Mouse (Mus musculus) C3H10T1/2 (cell line): Measurements from ENCODE around the gene Ptch1. TPM values are rescaled to one million over a fixed set of nuclear protein-coding genes. Genes with fewer than 3 reads are reported as not detected.

Source experiments
- polyA plus RNA-seq, 2 experiments: library from polyadenylated mRNA; unstranded; fragments of >200 nt; fragmentation: generic; extraction: Trizol; gene quantifications; one replicate each; pipeline ENCODE4 v1.2.1; 2012; ENCODE audit warnings: missing spikeins in 2 of 2

Ptch1 gene
- 1 to 10 TPM in 1 of 2 experiments, under 1 TPM in 1; 0.33 to 2.3 TPM for polyA plus RNA-seq

DNA sequence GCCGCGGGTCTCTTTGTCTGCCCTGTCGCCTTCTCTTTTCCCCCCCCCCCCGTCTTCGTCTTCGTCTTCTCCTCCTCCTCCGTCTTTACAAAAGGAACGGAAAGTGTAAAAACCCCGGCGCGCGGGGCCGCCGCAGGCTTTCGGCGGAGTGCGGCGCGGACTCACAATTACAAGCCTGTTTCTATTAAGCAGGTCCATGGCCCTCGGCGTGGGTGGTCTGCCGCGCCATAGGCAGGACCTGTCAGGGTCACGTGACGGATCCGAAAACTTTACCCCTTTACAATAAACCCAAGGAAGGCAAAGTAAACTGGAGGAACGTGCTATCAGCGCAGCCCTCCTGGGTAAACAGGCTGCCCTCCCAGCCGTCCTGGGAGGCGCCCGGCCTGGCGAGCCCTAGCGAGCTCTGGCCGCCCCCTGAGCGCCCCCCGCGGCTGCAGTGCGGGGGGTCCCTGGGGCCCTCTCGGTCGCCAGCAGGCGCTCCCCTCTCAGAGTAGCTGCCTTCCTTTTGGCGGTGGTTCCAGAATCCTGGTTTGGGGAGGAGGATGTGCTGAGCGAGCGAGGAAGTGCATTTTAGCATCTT, at the start of gene Ptch1:
Gene Ptch1, minus strand, starts transcription at position 343 of the 580 bp plus-strand sequence.

DNA sequence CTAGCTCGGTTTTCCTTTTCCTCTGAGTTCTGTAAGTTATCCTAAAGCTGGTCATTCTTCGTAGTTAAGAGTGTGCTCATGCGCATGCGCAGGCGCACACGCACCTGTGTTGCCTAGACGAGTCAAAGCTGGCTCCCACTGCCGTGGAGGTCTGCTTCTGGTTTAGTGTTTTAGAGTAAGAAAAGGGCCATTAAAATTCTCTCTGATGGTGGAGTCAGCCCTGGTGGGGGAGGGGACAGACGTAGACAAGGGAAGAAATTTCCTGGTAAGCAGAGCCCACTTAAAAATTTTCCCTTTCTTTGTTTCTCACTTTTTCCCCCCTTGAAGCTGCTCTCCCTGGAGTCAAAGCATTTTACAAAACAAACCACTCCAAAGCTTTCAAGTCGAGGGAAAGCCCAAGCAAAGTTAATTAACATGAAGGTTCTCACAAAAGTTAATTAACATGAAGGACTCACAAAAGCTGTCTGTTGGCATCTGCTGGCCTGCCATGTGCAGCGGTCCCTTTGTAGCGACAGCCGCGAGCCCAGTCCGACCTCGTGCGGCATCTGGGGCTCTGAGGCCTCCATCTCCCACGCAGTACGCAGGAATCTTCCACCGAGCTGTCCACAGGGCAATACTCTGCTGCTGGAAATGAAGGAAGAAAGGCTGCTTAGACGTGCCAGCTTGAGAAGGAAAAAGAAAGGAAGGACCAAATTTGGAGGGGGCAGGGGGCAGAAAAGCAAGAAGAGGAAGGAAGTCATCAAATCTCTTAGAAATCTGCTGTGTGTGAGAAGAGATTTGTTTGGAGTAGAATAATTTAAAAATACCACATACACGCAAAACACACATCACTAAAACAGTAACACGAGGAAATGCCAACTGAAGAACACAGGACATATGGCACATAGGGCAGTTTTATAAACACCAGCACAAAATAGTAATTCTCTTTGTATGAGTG, 76.5 kb downstream of the Ptch1 start, which contains the start of gene Fancc:
Gene Fancc, minus strand, starts transcription at position 633 of the 937 bp plus-strand sequence.

Other genes starting within 250 kb of the Ptch1 start
- 1 to 10 TPM; 6.0 to 7.6 TPM for gene Fancc, start 76.3 kb downstream of the Ptch1 start, polyA plus RNA-seq
- gene Ercc6l2, start 241.6 kb upstream of the Ptch1 start, polyA plus RNA-seq: 1 to 10 TPM in 1 of 2 experiments, under 1 TPM in 1; 0.41 to 4.4 TPM